Mouse (Mus musculus) heart, embryonic 12.5 days (tissue): ENCODE measurements around the gene Clta. TPM values are rescaled to one million over a fixed set of nuclear protein-coding genes. Genes with fewer than 3 reads are reported as not detected.
A peak's percentile ranks its signal among the peaks of the same experiment; 100 is the strongest.

Experiments used
- ATAC-seq: fragments of 200-750 bp; cut with Nextera tagmentation; 2 replicates; pipeline ENCODE4 v1.8.0; 2017; ENCODE audit warnings: moderate TSS enrichment, moderate library complexity; ENCODE audit not compliant: insufficient number of reproducible peaks, low FRiP score
- H3K27ac ChIP-seq: fragments of 300-500 bp; sonication (generic); 2 replicates; pipeline ENCODE4 v1.5.1; 2016; ENCODE audit warnings: mild to moderate bottlenecking, moderate library complexity; ENCODE audit not compliant: poor library complexity, severe bottlenecking
- H3K27me3 ChIP-seq: fragments of 300-500 bp; sonication (generic); replicated peaks from 2 replicates; pipeline ENCODE4 v1.6.1; 2016; ENCODE audit warnings: mild to moderate bottlenecking, moderate library complexity
- H3K36me3 ChIP-seq: fragments of 300-500 bp; sonication (generic); 2 replicates; pipeline ENCODE4 v1.6.1; 2016; ENCODE audit warnings: mild to moderate bottlenecking, moderate library complexity
- H3K4me1 ChIP-seq: fragments of 300-500 bp; sonication (generic); replicated peaks from 2 replicates; pipeline ENCODE4 v1.6.1; 2016; ENCODE audit warnings: mild to moderate bottlenecking
- H3K4me2 ChIP-seq: fragments of 300-500 bp; sonication (generic); 2 replicates; pipeline ENCODE4 v1.6.1; 2016; ENCODE audit warnings: mild to moderate bottlenecking, moderate library complexity
- H3K4me3 ChIP-seq: fragments of 300-500 bp; sonication (generic); 2 replicates; pipeline ENCODE4 v1.5.1; 2016; ENCODE audit warnings: mild to moderate bottlenecking
- H3K9ac ChIP-seq: fragments of 300-500 bp; sonication (generic); 2 replicates; pipeline ENCODE4 v1.6.1; 2016; ENCODE audit warnings: mild to moderate bottlenecking, moderate library complexity
- H3K9me3 ChIP-seq: fragments of 300-500 bp; sonication (generic); replicated peaks from 2 replicates; pipeline ENCODE4 v1.6.1; 2016; ENCODE audit warnings: mild to moderate bottlenecking, moderate library complexity
- WGBS: fragments of 180-500 bp; shearing (Covaris S2); methylation state at CpG from one replicate; pipeline ENCODE4 v1.1.7; 2016; 5-methylcytosine and 5-hydroxymethylcytosine counted together
- polyA plus RNA-seq: library from polyadenylated mRNA; unstranded; fragments of >200 nt; fragmentation: Nextera tagmentation; extraction: Ambion mirVana; gene quantifications from 2 replicates; pipeline ENCODE4 v1.2.1, GENCODE M21; 2016

Clta gene
- polyA plus RNA-seq, 1 experiment from 2014 or later = 153 TPM

DNA sequence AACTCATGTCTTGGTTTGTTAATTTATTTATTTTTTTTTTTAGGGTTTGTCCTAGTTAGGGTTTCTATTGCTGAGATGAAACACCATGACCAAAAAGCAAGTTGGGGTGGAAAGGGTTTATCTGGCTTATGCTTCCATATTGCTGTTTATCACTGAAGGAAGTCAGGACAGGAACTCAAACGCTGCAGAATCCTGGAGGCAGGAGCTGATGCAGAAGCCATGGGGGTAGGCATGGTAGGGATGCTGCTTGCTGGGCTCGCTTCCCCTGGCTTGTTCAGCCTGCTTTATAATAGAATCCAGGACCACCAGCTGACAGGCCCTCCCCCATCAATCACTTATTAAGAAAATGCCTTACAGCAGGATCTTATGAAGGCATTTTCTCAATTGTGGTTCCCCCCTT lies 6.6 kb downstream of the Clta start:
- Histone ChIP-seq H3K36me3 (no peaks in the 10 kb centered on the region), H3K4me1 (peaks cover 19% of the 10 kb centered on the region)
- ATAC-seq = no peak

DNA sequence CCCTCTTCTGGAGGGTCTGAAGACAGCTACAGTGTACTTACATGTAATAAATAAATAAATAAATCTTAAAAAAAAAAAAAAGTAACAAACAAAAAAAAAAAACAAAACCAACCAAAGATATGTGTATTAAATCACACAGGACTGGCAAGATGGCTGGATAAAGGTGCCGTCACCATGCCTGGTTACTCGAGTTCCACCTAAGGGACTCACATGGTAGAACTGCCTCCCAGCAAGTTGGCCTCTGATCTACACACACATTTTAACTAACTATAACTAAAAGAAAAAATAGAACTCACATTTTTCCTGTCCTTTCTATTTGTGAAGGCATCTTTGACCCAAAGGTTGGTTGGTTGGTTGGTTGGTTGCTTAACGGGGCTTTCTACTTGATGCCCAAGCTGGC lies 7.5 kb downstream of the Clta start:
- WGBS = 77% methylated on average over 3 of the region's 3 CpGs
- peak overlapping the region; percentile 98 for H3K4me3 ChIP-seq
- peak overlapping the region; percentile 61 for H3K9ac ChIP-seq
- no peaks in the 10 kb centered on the region for H3K36me3 ChIP-seq
- no peak for ATAC-seq
- H3K27me3 ChIP-seq = no peaks in the 10 kb centered on the region
- no peaks in the 10 kb centered on the region for H3K9me3 ChIP-seq
- H3K27ac ChIP-seq = no peak overlapping the region; the same call in 1 of the 2 replicates
- peak overlapping the region; percentile 92 for H3K4me2 ChIP-seq
- H3K4me1 ChIP-seq = peaks cover 19% of the 10 kb centered on the region

More for the DNA sequence above, 6.6 kb downstream of the Clta start:
- WGBS = 50% methylated on average over 2 of the region's 2 CpGs
- no peak overlapping the region for H3K4me3 ChIP-seq
- H3K4me2 ChIP-seq = no peak overlapping the region
- no peaks in the 10 kb centered on the region for H3K27me3 ChIP-seq
- H3K27ac ChIP-seq = no peak overlapping the region
- H3K9me3 ChIP-seq = no peaks in the 10 kb centered on the region
- H3K9ac ChIP-seq = no peak overlapping the region

DNA sequence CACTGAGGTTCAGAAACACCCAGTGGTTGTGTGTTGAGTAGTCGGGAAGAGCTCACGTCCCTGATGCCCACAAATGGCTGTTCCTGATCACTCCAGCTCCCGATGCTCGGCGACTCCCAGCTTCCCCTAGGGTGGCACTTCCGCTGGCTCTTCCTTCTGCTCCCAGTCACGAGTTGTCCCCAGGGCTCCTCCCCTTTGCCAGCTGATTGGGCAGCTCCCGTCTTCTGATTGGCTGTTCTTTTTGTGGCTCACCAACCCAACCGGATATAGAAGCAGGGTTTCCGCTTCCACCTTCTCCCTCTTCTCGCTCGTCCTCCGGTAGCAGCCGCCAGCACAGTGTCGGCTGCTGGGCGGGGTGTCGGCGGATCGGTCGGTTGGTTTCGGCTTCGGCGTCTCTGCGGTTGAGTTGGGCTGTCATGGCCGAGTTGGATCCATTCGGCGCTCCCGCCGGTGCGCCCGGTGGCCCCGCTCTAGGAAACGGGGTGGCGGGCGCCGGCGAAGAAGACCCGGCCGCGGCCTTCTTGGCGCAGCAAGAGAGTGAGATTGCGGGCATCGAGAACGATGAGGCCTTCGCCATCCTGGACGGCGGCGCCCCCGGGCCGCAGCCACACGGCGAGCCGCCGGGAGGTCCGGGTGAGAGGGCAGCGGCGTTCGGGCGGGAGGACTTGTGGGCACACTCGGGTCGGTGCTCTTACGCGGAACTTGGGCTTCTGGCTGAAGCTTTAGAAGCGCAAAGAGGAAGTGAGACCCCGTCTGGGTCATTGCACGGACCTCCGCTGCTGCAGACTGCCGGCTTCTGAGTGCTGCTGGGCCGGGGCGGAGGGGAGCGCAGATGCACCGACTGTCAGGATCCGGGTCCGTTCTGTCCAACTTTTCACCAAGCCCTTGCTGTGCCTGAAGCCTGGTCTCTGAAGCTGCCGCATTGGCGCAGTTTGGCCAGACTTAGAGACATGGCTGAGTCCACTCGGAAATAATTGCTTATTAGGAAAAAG lies 8.4 kb downstream of the Clta start:
- Histone ChIP-seq H3K4me1 (peaks cover 19% of the 10 kb centered on the region), H3K9ac (peak overlapping the region; percentile 97), H3K9me3 (no peaks in the 10 kb centered on the region), H3K36me3 (no peaks in the 10 kb centered on the region), H3K4me2 (peak overlapping the region; percentile 92), H3K27ac (peak overlapping the region; percentile 65), H3K27me3 (no peaks in the 10 kb centered on the region), H3K4me3 (peak overlapping the region; percentile 98)
- peak; percentile 98 for ATAC-seq
- WGBS = under 1% methylated on average over 77 of the region's 77 CpGs

DNA sequence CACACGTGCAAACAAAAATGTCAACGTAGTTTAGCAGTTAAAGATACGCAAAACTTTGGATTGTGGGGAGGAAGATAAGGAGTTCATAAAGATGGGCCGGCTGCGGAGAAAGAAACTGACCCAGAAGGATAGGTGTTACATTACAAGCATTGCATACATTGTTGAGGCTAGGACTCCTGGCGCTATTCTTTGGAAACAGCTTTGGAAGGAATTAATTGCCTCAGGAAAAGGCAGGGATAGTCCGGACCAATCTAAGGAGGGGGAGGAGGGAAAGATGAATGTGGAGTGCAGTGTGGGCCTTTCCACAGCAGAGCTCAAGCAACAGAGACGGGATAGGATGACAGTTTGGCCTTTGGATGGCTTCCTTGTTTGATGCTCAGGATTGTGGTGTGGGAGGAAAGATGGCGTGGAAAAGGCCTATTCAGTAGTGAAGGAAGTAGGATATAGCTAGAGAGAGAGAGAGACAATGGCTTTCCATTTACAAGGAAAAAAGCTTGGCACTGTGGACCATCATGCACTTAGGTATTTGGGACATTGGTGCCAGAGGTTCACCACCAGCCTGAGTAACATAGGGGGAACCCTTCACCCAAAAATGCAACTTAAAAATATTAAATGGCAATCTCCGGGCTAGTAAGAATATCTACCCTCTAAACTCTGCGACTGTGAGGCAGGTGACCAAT lies 9.3 kb downstream of the Clta start:
- ATAC-seq = no peak
- Histone ChIP-seq H3K4me2 (peak overlapping the region; percentile 92), H3K9ac (peak overlapping the region; percentile 97), H3K27ac (peak overlapping the region; percentile 65; the same call in 1 of the 2 replicates), H3K4me3 (peak overlapping the region; percentile 98), H3K27me3 (no peaks in the 10 kb centered on the region), H3K36me3 (peaks cover 3% of the 10 kb centered on the region), H3K4me1 (peaks cover 26% of the 10 kb centered on the region), H3K9me3 (no peaks in the 10 kb centered on the region)
- WGBS = 25% methylated on average over 11 of the region's 11 CpGs

DNA sequence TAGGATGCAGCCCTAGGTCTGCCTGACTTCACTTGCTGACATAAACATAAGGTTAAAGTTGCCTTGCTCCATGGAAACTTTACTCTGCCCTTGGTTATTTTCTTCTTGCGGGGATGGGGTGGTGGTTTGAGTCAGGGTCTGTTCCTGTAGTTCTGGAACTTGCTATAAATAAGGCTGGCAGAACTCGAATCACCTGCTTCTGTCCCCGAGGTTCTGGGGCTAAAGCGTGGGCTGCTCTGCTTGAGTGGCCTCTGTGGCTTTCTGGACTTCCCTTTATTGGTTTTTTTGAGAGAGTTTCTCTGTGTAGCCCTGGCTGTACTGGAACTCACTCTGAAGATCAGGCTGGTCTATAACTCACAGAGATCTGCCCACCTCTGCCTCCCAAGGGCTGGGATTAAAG lies 11.8 kb downstream of the Clta start:
- Histone ChIP-seq H3K36me3 (peaks cover 29% of the 10 kb centered on the region), H3K4me3 (no peak overlapping the region), H3K4me1 (peaks cover 30% of the 10 kb centered on the region), H3K27ac (no peak overlapping the region), H3K27me3 (no peaks in the 10 kb centered on the region), H3K9ac (no peak overlapping the region), H3K9me3 (no peaks in the 10 kb centered on the region), H3K4me2 (no peak overlapping the region)
- no peak for ATAC-seq
- WGBS = 90% methylated on average over 4 of the region's 4 CpGs

- 94% methylated on average over 12 of the region's 12 CpGs for WGBS
- no peak overlapping the region for H3K4me2 ChIP-seq
- no peaks in the 10 kb centered on the region for H3K27me3 ChIP-seq
- H3K27ac ChIP-seq = no peak overlapping the region
- peaks cover 36% of the 10 kb centered on the region for H3K36me3 ChIP-seq
- H3K9ac ChIP-seq = no peak overlapping the region
- H3K9me3 ChIP-seq = no peaks in the 10 kb centered on the region
- no peak for ATAC-seq
- H3K4me1 ChIP-seq = peaks cover 30% of the 10 kb centered on the region
- H3K4me3 ChIP-seq = no peak overlapping the region
Measured at GRCm38 (mm10) chr4:44016791-44017190, 12.5 kb downstream of the Clta start.

DNA sequence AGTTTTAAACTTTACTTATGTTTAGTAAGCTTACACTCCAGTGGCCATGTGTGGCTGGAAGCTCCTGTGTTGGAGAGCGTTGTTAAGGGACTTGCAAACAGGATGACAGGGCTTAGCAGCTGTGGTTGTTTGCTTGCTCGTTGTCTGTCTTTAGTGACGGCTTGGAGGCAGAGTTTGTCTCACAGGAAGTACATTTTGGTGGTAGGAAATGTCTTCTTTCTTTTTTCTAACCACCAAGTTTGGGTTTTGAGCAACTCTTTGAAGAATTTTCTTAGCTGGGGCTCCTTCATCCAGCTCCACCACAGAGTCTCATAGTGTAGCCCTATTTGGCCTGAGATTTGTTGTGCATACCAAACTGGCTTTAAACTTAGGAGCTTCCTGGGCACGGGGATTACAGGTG lies 18.1 kb downstream of the Clta start:
- H3K9me3 ChIP-seq = no peaks in the 10 kb centered on the region
- no peak overlapping the region for H3K9ac ChIP-seq
- 88% methylated on average over 4 of the region's 4 CpGs for WGBS
- H3K27me3 ChIP-seq = no peaks in the 10 kb centered on the region
- no peak overlapping the region for H3K27ac ChIP-seq
- H3K4me2 ChIP-seq = no peak overlapping the region
- peaks cover 12% of the 10 kb centered on the region for H3K4me1 ChIP-seq
- peaks cover 90% of the 10 kb centered on the region for H3K36me3 ChIP-seq
- no peak overlapping the region for H3K4me3 ChIP-seq
- no peak for ATAC-seq

GRCm38 (mm10) chr4:44022766-44023165 lies 18.5 kb downstream of the Clta start:
- H3K9me3 ChIP-seq = no peaks in the 10 kb centered on the region
- no peak overlapping the region for H3K9ac ChIP-seq
- H3K4me3 ChIP-seq = no peak overlapping the region
- ATAC-seq = no peak
- peaks cover 95% of the 10 kb centered on the region for H3K36me3 ChIP-seq
- 92% methylated on average over 11 of the region's 11 CpGs for WGBS
- no peaks in the 10 kb centered on the region for H3K27me3 ChIP-seq
- no peak overlapping the region for H3K27ac ChIP-seq
- H3K4me1 ChIP-seq = peaks cover 17% of the 10 kb centered on the region
- H3K4me2 ChIP-seq = no peak overlapping the region

DNA sequence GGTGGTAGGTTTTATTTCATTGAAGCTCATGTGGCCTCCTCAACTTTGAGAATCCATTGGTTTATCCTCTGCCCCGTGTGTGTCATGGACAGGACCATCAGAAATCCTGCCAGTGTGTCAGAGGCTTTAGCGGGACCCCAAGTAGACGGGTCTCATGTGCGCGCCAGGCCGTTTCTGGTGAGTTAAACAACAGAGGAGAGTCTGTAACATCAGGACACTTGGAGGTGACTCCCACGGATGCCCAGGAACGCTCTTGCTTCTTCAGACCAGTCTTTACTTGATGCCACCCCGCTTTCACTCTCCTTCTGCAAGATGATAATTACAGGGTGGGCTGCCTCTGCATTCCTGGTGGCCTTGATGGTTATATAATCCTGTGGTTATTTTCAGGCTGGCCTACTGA lies 19.4 kb downstream of the Clta start:
- Histone ChIP-seq H3K4me2 (no peak overlapping the region), H3K9me3 (no peaks in the 10 kb centered on the region), H3K4me1 (peaks cover 16% of the 10 kb centered on the region), H3K4me3 (no peak overlapping the region), H3K27me3 (no peaks in the 10 kb centered on the region), H3K9ac (no peak overlapping the region), H3K36me3 (peaks cover 93% of the 10 kb centered on the region), H3K27ac (no peak overlapping the region; the same call in 1 of the 2 replicates)
- 92% methylated on average over 9 of the region's 9 CpGs for WGBS
- no peak for ATAC-seq

DNA sequence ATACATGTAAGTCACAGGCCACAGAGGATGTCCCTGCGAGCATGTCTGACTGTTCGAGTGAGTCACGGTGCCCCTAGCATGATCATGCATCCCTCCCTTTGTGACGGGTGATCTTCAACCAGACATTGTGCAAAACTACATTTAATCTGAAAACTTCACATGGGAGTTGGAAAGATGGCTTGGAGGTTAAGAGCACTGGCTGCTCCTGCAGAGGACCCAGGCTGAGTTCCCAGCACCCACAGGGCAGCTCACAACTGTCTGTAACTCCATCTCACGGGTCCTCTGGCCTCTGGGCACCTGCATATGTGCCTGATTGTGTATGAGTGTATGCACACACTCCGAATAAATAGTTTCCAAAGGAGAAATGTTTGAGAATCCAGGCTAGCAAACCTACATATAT lies 20.0 kb downstream of the Clta start:
- H3K4me1 ChIP-seq = peaks cover 18% of the 10 kb centered on the region
- H3K9ac ChIP-seq = no peak overlapping the region
- WGBS = 97% methylated on average over 6 of the region's 6 CpGs
- ATAC-seq = no peak
- no peaks in the 10 kb centered on the region for H3K27me3 ChIP-seq
- no peak overlapping the region for H3K4me3 ChIP-seq
- no peak overlapping the region for H3K27ac ChIP-seq
- H3K9me3 ChIP-seq = no peaks in the 10 kb centered on the region
- peaks cover 89% of the 10 kb centered on the region for H3K36me3 ChIP-seq
- no peak overlapping the region for H3K4me2 ChIP-seq

DNA sequence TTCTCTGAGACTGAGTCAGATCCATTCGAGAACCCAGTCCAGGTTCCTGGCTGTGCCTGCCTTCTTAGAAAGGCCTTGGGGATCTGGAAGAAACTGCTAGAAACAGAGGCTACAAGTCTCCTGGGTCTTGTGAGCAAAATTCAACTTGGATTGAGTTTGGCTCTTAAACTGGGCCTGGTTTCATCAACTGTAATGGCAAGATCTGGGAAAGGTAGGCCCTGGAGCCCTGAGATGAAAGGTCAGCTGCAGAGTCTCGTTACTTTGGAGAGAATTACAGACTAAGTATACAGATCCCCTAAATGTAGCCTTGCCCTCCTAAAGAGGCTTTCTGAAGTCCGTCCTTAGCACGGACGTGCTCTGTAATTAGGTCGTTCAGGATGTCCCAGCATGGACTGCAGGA lies 21.3 kb downstream of the Clta start:
- Histone ChIP-seq H3K4me3 (no peak overlapping the region), H3K4me2 (no peak overlapping the region), H3K27ac (no peak overlapping the region), H3K36me3 (peaks cover 89% of the 10 kb centered on the region), H3K27me3 (no peaks in the 10 kb centered on the region), H3K9ac (no peak overlapping the region), H3K4me1 (peaks cover 31% of the 10 kb centered on the region), H3K9me3 (no peaks in the 10 kb centered on the region)
- 93% methylated on average over 6 of the region's 6 CpGs for WGBS
- ATAC-seq = no peak
